In the genomic region with DNA sequence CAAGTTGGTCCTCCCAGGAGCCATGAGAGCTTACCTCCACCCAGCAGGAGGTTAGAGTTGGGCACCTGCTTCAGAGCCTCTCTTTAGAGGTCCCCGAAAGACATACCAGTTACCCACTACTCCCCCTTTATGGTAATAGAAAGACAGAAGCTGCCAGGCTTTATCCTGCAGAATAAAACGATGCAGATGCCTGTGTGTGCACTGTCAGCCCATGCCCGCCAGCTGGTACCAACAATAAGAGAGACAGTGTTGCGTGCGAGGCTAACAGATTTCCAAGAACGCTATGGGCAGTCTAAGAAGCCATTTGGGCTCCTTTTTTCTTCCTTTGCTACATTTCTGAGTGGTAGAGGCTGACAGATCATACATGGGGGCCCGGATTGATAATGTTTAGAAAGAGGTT, we compare ENCODE assay signal across 23 mouse cellular contexts. TPM values are rescaled to one million over a fixed set of nuclear protein-coding genes. Genes with fewer than 3 reads are reported as not detected.
DNase-seq lines count a peak whose midpoint lies in the region; ATAC-seq lines count a peak whose summit lies in the region.
"Had no signal": no experiment of that assay in that cellular context is flagged by ENCODE, and none has a peak within 500 bp of the region (broad histone marks: within the 10 kb centered on the region; RNA-seq: fewer than 3 reads in every experiment).

No protein-coding gene starts in this region.

- peak; percentile 55; the same call in 1 of the 2 replicates for ATAC-seq in forebrain, embryonic 15.5 days (replicated peaks)
- ATAC-seq in frontal cortex, adult (ENCODE audit: low TSS enrichment) = peak; percentile 82
- ATAC-seq: forebrain, embryonic 13.5 days had no signal

- no peak for DNase-seq in forebrain, embryonic 10.5 days (ENCODE audit: extremely low spot score, low spot score)
- no peak for DNase-seq in frontal cortex, postnatal 14 days (ENCODE audit: low spot score in 2 of 2)
- peak; percentile 11 to 56 for DNase-seq in layer of hippocampus, adult 18-20 months (ENCODE audit: low spot score in 2 of 2)
- no peak for DNase-seq in layer of hippocampus, adult 9-10 months (ENCODE audit: low spot score)
- peak; percentile 29 for DNase-seq in layer of hippocampus, adult 9-11 months
- no peak for DNase-seq in layer of hippocampus, adult 11-12 months (ENCODE audit: low spot score)
- DNase-seq: adrenal gland, adult 2 months; adrenal gland, postnatal 10 days; adrenal gland, postnatal 25 days; cerebellum, adult 11 months; cerebellum, adult 18-20 months; cerebellum, adult 8-10 months; cerebellum, adult 9-11 months; cerebellum, postnatal 14 days; cerebellum, postnatal 36 days; embryo, embryonic 11 days had no signal

- 72% methylated on average over 7 of the region's 7 CpGs for WGBS in forebrain, embryonic 15.5 days
- WGBS in forebrain, embryonic 10.5 days = 94% methylated on average over 7 of the region's 7 CpGs

- no peaks in the 10 kb centered on the region for H3K9me3 ChIP-seq in forebrain, embryonic 15.5 days
- no peaks in the 10 kb centered on the region for H3K9me3 ChIP-seq in forebrain, embryonic 10.5 days
- H3K9me3 ChIP-seq: embryonic facial prominence, embryonic 15.5 days had no signal

- no peaks in the 10 kb centered on the region for H3K4me1 ChIP-seq in forebrain, embryonic 15.5 days
- no peaks in the 10 kb centered on the region for H3K4me1 ChIP-seq in forebrain, embryonic 10.5 days
- H3K4me1 ChIP-seq: embryonic facial prominence, embryonic 13.5 days; embryonic facial prominence, embryonic 15.5 days; forebrain, embryonic 13.5 days had no signal

- H3K36me3 ChIP-seq in forebrain, embryonic 15.5 days = no peaks in the 10 kb centered on the region
- H3K36me3 ChIP-seq in forebrain, embryonic 10.5 days (replicated peaks) = no peaks in the 10 kb centered on the region
- H3K36me3 ChIP-seq: embryonic facial prominence, embryonic 13.5 days; embryonic facial prominence, embryonic 15.5 days had no signal

- no peak overlapping the region for H3K4me2 ChIP-seq in forebrain, embryonic 15.5 days (replicated peaks)
- H3K4me2 ChIP-seq: embryonic facial prominence, embryonic 13.5 days; embryonic facial prominence, embryonic 15.5 days; forebrain, embryonic 13.5 days had no signal

- no peak overlapping the region for H3K4me3 ChIP-seq in forebrain, embryonic 15.5 days
- no peak overlapping the region for H3K4me3 ChIP-seq in forebrain, embryonic 10.5 days
- H3K4me3 ChIP-seq: embryonic facial prominence, embryonic 13.5 days; embryonic facial prominence, embryonic 15.5 days; erythroblast, embryonic 14.5 days; forebrain, embryonic 13.5 days had no signal

- no peaks in the 10 kb centered on the region for H3K27me3 ChIP-seq in forebrain, embryonic 15.5 days
- no peaks in the 10 kb centered on the region for H3K27me3 ChIP-seq in forebrain, embryonic 10.5 days (ENCODE audit: poor library complexity, severe bottlenecking)
- H3K27me3 ChIP-seq: embryonic facial prominence, embryonic 13.5 days; embryonic facial prominence, embryonic 15.5 days; forebrain, embryonic 13.5 days had no signal

- H3K27ac ChIP-seq in forebrain, embryonic 15.5 days (replicated peaks) = no peak overlapping the region
- H3K27ac ChIP-seq in forebrain, embryonic 10.5 days = no peak overlapping the region
- H3K27ac ChIP-seq: embryonic facial prominence, embryonic 13.5 days; embryonic facial prominence, embryonic 15.5 days; forebrain, embryonic 13.5 days had no signal

- H3K9ac ChIP-seq in forebrain, embryonic 15.5 days (replicated peaks) = no peak overlapping the region
- H3K9ac ChIP-seq: embryonic facial prominence, embryonic 13.5 days; embryonic facial prominence, embryonic 15.5 days; forebrain, embryonic 13.5 days had no signal

RNA-seq across cellular contexts. Expression of gene Igfbp7, which starts 41.7 kb away (rescaled TPM):
- 55.4 and 59.7 TPM in 2 replicates for polyA plus RNA-seq in forebrain, embryonic 15.5 days (2015; fragmentation: Nextera tagmentation; extraction: Ambion mirVana)
- polyA plus RNA-seq in forebrain, embryonic 10.5 days (2016; fragmentation: Nextera tagmentation; extraction: Ambion mirVana) = 4.4 and 5.1 TPM in 2 replicates
- total RNA-seq in layer of hippocampus, adult 18-20 months (2021) = 10 to 100 TPM; 21.4 to 23.5 TPM
- total RNA-seq: MEL had no signal

Comparison
In these comparisons a context has a peak if more than half of its experiments do, and no peak if none do; other contexts are left out.
1. DNase-seq: peak in layer of hippocampus, adult 18-20 months (2 of 2) and layer of hippocampus, adult 9-11 months (single experiment); none in forebrain, embryonic 10.5 days (single experiment), frontal cortex, postnatal 14 days (0 of 2), layer of hippocampus, adult 9-10 months (single experiment) and layer of hippocampus, adult 11-12 months (single experiment).